Mouse (Mus musculus): ENCODE measurements around the gene Derl2. TPM values are rescaled to one million over a fixed set of nuclear protein-coding genes. Genes with fewer than 3 reads are reported as not detected.

Gene Derl2
- 23.3 and 35.7 TPM in 2 replicates for polyA plus RNA-seq (2014; fragmentation: Nextera tagmentation; extraction: Ambion mirVana)

DNA sequence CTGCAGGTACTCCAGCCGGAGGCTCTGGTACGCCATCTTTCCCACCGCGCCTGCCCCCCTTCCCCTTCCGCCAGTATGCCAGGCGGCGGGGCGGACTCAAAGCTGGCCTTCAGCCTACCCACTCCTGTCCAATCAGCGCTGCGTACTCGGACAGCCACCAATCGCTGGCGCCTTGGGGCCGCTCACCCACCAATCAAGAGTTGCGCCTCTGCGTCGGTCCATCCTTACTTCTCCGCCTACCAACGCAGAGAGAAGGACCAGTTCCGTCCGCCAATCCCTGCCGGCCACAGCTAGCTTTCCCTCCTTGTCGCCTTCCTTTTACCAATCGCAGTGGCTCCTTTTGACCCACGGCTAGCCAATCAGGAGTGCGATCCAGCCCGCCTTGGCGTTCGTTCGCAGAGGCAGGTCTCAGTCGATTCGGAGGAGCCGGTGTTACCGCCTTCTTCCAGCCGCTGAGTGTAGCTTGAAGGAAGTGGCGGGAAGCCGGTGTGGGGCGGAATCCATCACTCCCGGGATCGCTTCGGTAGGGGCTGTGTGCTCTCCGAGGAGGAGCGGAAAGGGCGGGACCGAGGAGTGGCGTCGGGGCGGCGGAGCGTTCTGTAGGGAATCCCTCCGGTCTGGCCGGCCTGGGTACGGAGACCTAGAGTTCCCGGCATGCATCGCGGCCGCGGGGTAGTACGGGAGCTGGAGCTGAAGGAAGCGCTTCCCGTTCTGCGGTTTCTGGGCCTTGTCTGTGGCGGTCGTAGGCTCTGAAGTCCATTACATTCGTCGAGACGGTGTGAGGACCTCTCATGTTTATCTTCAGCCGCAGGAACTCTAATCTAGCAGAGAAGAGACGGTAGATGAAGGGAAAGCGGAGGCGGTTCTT is at the start of gene Derl2, which contains the start of gene Mis12:
Derl2 (minus strand) TSS at position 641 of the 868 bp plus-strand sequence.
Mis12 (plus strand) TSS at position 411 of the 868 bp plus-strand sequence.
- Histone ChIP-seq H3K36me3 (ENCODE audit: control insufficient read depth, insufficient read depth, low read length) (peaks cover 6% of the 10 kb centered on the region; the same call in 1 of the 2 replicates), H3K27ac (replicated peaks; ENCODE audit: low read depth, low read length) (peak within 1 kb of the TSS; percentile 83), H3K27me3 (ENCODE audit: control insufficient read depth, insufficient read depth, low read length) (no peaks in the 10 kb centered on the region), H3K9ac (replicated peaks; ENCODE audit: low read length) (peak within 1 kb of the TSS; percentile 90), H3K9me3 (ENCODE audit: control insufficient read depth, low read length) (no peaks in the 10 kb centered on the region), H3K4me3 (replicated peaks; ENCODE audit: low read depth, low read length) (peak within 1 kb of the TSS; percentile 96), H3K4me2 (ENCODE audit: low read length) (peak within 1 kb of the TSS; percentile 74), H3K4me1 (ENCODE audit: control insufficient read depth, insufficient read depth, low read length) (peaks cover 27% of the 10 kb centered on the region)
- DNase-seq (peak; percentile 98), ATAC-seq (ENCODE audit: low FRiP score, low TSS enrichment) (peak; percentile 100)
- under 1% methylated on average over 71 of the region's 71 CpGs for WGBS

- H3K9me3 ChIP-seq (ENCODE audit: control insufficient read depth, low read length): no peaks in the 10 kb centered on the region
- no peaks in the 10 kb centered on the region for H3K36me3 ChIP-seq (ENCODE audit: control insufficient read depth, insufficient read depth, low read length)
- H3K27ac ChIP-seq (replicated peaks; ENCODE audit: low read depth, low read length): no peak overlapping the region
- H3K4me1 ChIP-seq (ENCODE audit: control insufficient read depth, insufficient read depth, low read length): no peaks in the 10 kb centered on the region
- DNase-seq (peak; percentile 85), ATAC-seq (ENCODE audit: low FRiP score, low TSS enrichment) (no peak)
- H3K27me3 ChIP-seq (ENCODE audit: control insufficient read depth, insufficient read depth, low read length): no peaks in the 10 kb centered on the region
- WGBS: 3% methylated on average over 1 of the region's 1 CpGs
- no peak overlapping the region for H3K9ac ChIP-seq (replicated peaks; ENCODE audit: low read length)
- H3K4me2 ChIP-seq (ENCODE audit: low read length): no peak overlapping the region
- H3K4me3 ChIP-seq (replicated peaks; ENCODE audit: low read depth, low read length): no peak overlapping the region
Observed at GRCm38 (mm10) chr11:71052554-71052953, 32.9 kb upstream of the Derl2 start.

DNA sequence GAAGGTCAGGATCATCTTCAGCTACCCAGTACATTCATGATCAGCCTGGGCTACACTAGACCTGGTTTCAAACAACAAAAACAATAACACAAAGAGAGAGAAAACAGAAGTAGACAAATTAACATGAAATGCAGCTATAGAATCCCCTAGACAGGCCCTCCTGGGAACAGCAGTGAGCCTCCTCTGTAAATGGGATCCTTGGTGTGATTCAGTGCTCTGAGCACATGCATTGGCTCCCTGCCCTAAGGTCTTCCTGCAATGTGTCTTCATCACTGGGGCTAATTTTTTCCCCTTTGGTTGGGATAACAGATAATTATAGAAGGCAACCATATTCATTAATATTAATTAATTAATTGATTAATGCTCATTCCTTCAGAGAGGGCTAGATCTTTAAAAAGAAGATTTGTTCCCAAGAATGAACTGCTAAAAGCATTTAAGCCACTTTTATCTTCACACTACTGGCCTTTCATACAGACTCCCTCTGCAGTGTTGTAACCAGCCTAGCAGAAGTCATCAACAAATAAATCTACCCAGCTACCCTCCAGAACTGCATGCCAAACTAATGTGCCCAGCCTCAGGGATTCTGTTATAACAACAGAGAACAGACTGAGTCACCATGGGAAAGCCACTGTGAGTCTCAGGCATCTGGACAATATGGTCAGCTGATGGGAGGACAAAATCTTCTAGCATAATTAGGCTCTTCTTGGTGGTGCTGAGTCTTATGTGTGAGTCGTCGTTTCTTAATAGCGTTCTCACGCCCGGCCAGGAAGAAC is 20.1 kb upstream of the Derl2 start:
- Histone ChIP-seq H3K4me1 (ENCODE audit: control insufficient read depth, insufficient read depth, low read length) (0 out of 2 replicates have a peak, but pooled peaks cover 3% of the 10 kb centered on the region), H3K9ac (replicated peaks; ENCODE audit: low read length) (no peak overlapping the region), H3K9me3 (ENCODE audit: control insufficient read depth, low read length) (no peaks in the 10 kb centered on the region), H3K27me3 (ENCODE audit: control insufficient read depth, insufficient read depth, low read length) (no peaks in the 10 kb centered on the region), H3K27ac (replicated peaks; ENCODE audit: low read depth, low read length) (no peak overlapping the region), H3K4me2 (ENCODE audit: low read length) (no peak overlapping the region), H3K4me3 (replicated peaks; ENCODE audit: low read depth, low read length) (no peak overlapping the region), H3K36me3 (ENCODE audit: control insufficient read depth, insufficient read depth, low read length) (no peaks in the 10 kb centered on the region)
- ATAC-seq (ENCODE audit: low FRiP score, low TSS enrichment) (no peak), DNase-seq (no peak)
- WGBS: 98% methylated on average over 5 of the region's 5 CpGs

- Histone ChIP-seq H3K4me3 (replicated peaks; ENCODE audit: low read depth, low read length) (peak within 1 kb of the TSS; percentile 57), H3K4me2 (ENCODE audit: low read length) (peak within 1 kb of the TSS; percentile 83), H3K9me3 (ENCODE audit: control insufficient read depth, low read length) (no peaks in the 10 kb centered on the region), H3K9ac (replicated peaks; ENCODE audit: low read length) (peak within 1 kb of the TSS; percentile 76), H3K27me3 (ENCODE audit: control insufficient read depth, insufficient read depth, low read length) (no peaks in the 10 kb centered on the region), H3K4me1 (ENCODE audit: control insufficient read depth, insufficient read depth, low read length) (peaks cover 21% of the 10 kb centered on the region), H3K36me3 (ENCODE audit: control insufficient read depth, insufficient read depth, low read length) (0 out of 2 replicates have a peak, but pooled peaks cover 2% of the 10 kb centered on the region), H3K27ac (replicated peaks; ENCODE audit: low read depth, low read length) (peak within 1 kb of the TSS; percentile 97)
- DNase-seq: peak; percentile 90
- under 1% methylated on average over 31 of the region's 31 CpGs for WGBS
- peak; percentile 97 for ATAC-seq (ENCODE audit: low FRiP score, low TSS enrichment)
Observed at GRCm38 (mm10) chr11:71033163-71033761, 13.6 kb upstream of the Derl2 start, which contains the start of gene 6330403K07Rik. 6330403K07Rik (minus strand) TSS chr11:71033513.

DNA sequence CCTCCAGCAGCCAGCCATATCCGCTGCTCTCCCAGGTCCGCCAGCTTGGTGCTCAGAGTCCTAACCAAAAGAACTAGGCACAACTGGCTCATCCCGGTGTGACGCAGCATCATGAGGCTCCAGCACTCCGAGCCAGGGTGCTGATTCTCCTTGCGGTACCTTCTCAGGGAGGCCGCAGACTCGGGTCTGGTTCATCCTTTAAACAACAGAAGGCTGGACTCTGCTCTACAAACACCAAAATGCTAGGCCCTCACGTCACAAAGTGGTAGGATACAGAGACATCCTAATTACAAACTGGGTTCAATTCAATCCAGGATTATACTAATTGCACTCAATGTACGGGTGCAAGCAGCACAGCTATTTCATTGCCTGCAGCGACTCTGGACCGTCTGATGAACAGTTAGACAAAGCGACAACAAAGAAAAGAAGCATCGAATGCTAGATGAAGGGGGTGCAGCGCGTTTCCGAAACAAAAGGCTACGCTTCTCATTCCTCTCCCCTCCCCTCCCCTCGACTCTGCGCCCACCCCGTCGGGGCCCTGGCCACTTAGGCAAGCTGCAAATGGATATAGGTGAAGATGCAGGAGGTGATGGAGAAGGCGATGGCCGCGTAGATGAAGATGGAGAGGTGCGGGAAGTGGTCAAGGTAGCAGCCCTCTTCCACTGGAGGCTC is 13.0 kb upstream of the Derl2 start:
- no peaks in the 10 kb centered on the region for H3K9me3 ChIP-seq (ENCODE audit: control insufficient read depth, low read length)
- H3K36me3 ChIP-seq (ENCODE audit: control insufficient read depth, insufficient read depth, low read length): peaks cover 8% of the 10 kb centered on the region
- H3K4me1 ChIP-seq (ENCODE audit: control insufficient read depth, insufficient read depth, low read length): peaks cover 21% of the 10 kb centered on the region
- peak overlapping the region; percentile 97 for H3K27ac ChIP-seq (replicated peaks; ENCODE audit: low read depth, low read length)
- under 1% methylated on average over 26 of the region's 26 CpGs for WGBS
- ATAC-seq (ENCODE audit: low FRiP score, low TSS enrichment): peak; percentile 47; the same call in 1 of the 2 replicates
- H3K27me3 ChIP-seq (ENCODE audit: control insufficient read depth, insufficient read depth, low read length): no peaks in the 10 kb centered on the region
- H3K4me3 ChIP-seq (replicated peaks; ENCODE audit: low read depth, low read length): peak overlapping the region; percentile 57
- peak overlapping the region; percentile 76 for H3K9ac ChIP-seq (replicated peaks; ENCODE audit: low read length)
- peak; percentile 76 for DNase-seq
- H3K4me2 ChIP-seq (ENCODE audit: low read length): peak overlapping the region; percentile 83

DNA sequence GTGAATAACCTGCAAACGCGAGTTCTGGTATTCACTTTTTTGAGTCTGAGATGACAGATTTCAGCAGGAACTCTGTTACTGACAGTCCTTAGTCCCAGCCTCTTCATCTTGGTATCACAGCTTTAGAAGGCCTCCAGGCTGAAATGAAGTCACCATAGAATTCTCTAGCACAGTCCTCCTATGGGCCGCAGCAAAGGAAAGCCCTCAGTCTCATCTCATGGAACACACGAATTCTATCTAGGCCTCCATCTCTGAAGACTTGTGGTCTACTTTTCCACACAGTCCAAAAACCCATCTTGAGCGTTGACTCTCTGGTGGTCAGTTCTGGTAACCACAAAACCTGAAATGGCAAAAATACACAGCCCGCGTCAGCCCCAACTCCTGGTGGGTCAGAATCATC is 12.4 kb upstream of the Derl2 start:
- 53% methylated on average over 7 of the region's 7 CpGs for WGBS
- H3K27me3 ChIP-seq (ENCODE audit: control insufficient read depth, insufficient read depth, low read length): no peaks in the 10 kb centered on the region
- DNase-seq: no peak
- peak overlapping the region; percentile 83 for H3K4me2 ChIP-seq (ENCODE audit: low read length)
- peaks cover 14% of the 10 kb centered on the region for H3K36me3 ChIP-seq (ENCODE audit: control insufficient read depth, insufficient read depth, low read length)
- H3K4me1 ChIP-seq (ENCODE audit: control insufficient read depth, insufficient read depth, low read length): peaks cover 21% of the 10 kb centered on the region
- ATAC-seq (ENCODE audit: low FRiP score, low TSS enrichment): no peak
- H3K9ac ChIP-seq (replicated peaks; ENCODE audit: low read length): peak overlapping the region; percentile 76
- H3K4me3 ChIP-seq (replicated peaks; ENCODE audit: low read depth, low read length): peak overlapping the region; percentile 57
- no peaks in the 10 kb centered on the region for H3K9me3 ChIP-seq (ENCODE audit: control insufficient read depth, low read length)
- H3K27ac ChIP-seq (replicated peaks; ENCODE audit: low read depth, low read length): peak overlapping the region; percentile 97

GRCm38 (mm10) chr11:71029403-71030118 is 9.9 kb upstream of the Derl2 start:
- Histone ChIP-seq H3K27ac (replicated peaks; ENCODE audit: low read depth, low read length) (no peak overlapping the region), H3K27me3 (ENCODE audit: control insufficient read depth, insufficient read depth, low read length) (no peaks in the 10 kb centered on the region), H3K4me2 (ENCODE audit: low read length) (no peak overlapping the region), H3K9ac (replicated peaks; ENCODE audit: low read length) (no peak overlapping the region), H3K4me1 (ENCODE audit: control insufficient read depth, insufficient read depth, low read length) (peaks cover 18% of the 10 kb centered on the region), H3K9me3 (ENCODE audit: control insufficient read depth, low read length) (no peaks in the 10 kb centered on the region), H3K4me3 (replicated peaks; ENCODE audit: low read depth, low read length) (no peak overlapping the region), H3K36me3 (ENCODE audit: control insufficient read depth, insufficient read depth, low read length) (peaks cover 39% of the 10 kb centered on the region)
- 75% methylated on average over 3 of the region's 3 CpGs for WGBS
- DNase-seq (no peak), ATAC-seq (ENCODE audit: low FRiP score, low TSS enrichment) (no peak)
